Mouse (Mus musculus): ENCODE measurements around the gene Actl11. TPM values are rescaled to one million over a fixed set of nuclear protein-coding genes. Genes with fewer than 3 reads are reported as not detected.

The Actl11 gene
- polyA plus RNA-seq (2015; fragmentation: Nextera tagmentation; extraction: Ambion mirVana), result not detected in 2 replicates

- WGBS, result 58% methylated on average over 3 of the region's 3 CpGs
- H3K4me1 ChIP-seq, result peaks cover 53% of the 10 kb centered on the region
- H3K4me2 ChIP-seq, result no peak within 1 kb of the TSS
- H3K4me3 ChIP-seq, result no peak within 1 kb of the TSS
- peaks cover 20% of the 10 kb centered on the region for H3K27me3 ChIP-seq (replicated peaks)
- no peaks in the 10 kb centered on the region for H3K36me3 ChIP-seq
- H3K27ac ChIP-seq (replicated peaks), result peak within 1 kb of the TSS; percentile 42; the same call in 1 of the 2 replicates
- no peak for ATAC-seq (ENCODE audit: extremely low read depth, insufficient number of reproducible peaks, low FRiP score, low TSS enrichment)
- H3K9ac ChIP-seq, result no peak within 1 kb of the TSS
- H3K9me3 ChIP-seq, result no peaks in the 10 kb centered on the region
These were observed at the start of gene Actl11 for GRCm38 (mm10) chr9:107928169-107928568. Gene Actl11 (plus strand): TSS chr9:107928469.

- no peak for ATAC-seq (ENCODE audit: extremely low read depth, insufficient number of reproducible peaks, low FRiP score, low TSS enrichment)
- 65% methylated on average over 4 of the region's 4 CpGs for WGBS
- no peak overlapping the region for H3K9ac ChIP-seq
These were observed 47.9 kb upstream of the Actl11 start for GRCm38 (mm10) chr9:107880411-107880810.

DNA sequence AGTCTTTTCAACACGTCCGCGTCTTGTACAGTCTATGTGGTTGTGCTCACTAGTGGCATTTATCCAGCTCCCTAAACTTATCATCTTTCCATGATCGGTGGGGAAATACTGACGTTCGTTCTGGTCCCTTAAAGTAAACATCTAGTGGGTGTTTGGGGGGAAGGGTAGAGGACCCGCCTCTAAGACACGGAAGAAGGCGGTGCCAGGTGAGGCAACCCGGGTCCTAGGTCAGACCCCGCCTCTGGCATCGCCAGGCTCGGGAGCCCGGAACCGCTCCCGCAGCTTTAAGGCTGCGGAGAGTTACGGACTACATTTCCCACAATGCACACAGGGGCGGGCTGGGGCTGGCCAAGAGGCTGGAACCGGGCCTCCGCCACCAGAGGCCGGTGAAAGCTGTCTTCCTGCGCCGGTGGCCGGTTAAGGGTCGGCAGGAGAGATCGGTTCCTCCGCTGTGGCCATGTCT, 40.4 kb upstream of the Actl11 start, which contains the start of gene Mon1a:
Gene Mon1a, plus strand, starts transcription at position 348 of the 463 bp plus-strand sequence.
- Histone ChIP-seq H3K4me3 (peak within 1 kb of the TSS; percentile 70), H3K36me3 (no peaks in the 10 kb centered on the region), H3K4me2 (peak within 1 kb of the TSS; percentile 93), H3K4me1 (peaks cover 16% of the 10 kb centered on the region), H3K27me3 (replicated peaks) (peaks cover 26% of the 10 kb centered on the region; the same call in 1 of the 2 replicates), H3K9ac (peak within 1 kb of the TSS; percentile 83), H3K27ac (replicated peaks) (peak within 1 kb of the TSS; percentile 55), H3K9me3 (no peaks in the 10 kb centered on the region)
- ATAC-seq (ENCODE audit: extremely low read depth, insufficient number of reproducible peaks, low FRiP score, low TSS enrichment), result peak; percentile 90
- under 1% methylated on average over 28 of the region's 28 CpGs for WGBS

More at GRCm38 (mm10) chr9:107880411-107880810, 47.9 kb upstream of the Actl11 start:
- Histone ChIP-seq H3K27me3 (replicated peaks) (peaks cover 34% of the 10 kb centered on the region), H3K4me3 (no peak overlapping the region), H3K9me3 (no peaks in the 10 kb centered on the region), H3K4me1 (no peaks in the 10 kb centered on the region), H3K4me2 (no peak overlapping the region), H3K36me3 (no peaks in the 10 kb centered on the region), H3K27ac (replicated peaks) (no peak overlapping the region)

DNA sequence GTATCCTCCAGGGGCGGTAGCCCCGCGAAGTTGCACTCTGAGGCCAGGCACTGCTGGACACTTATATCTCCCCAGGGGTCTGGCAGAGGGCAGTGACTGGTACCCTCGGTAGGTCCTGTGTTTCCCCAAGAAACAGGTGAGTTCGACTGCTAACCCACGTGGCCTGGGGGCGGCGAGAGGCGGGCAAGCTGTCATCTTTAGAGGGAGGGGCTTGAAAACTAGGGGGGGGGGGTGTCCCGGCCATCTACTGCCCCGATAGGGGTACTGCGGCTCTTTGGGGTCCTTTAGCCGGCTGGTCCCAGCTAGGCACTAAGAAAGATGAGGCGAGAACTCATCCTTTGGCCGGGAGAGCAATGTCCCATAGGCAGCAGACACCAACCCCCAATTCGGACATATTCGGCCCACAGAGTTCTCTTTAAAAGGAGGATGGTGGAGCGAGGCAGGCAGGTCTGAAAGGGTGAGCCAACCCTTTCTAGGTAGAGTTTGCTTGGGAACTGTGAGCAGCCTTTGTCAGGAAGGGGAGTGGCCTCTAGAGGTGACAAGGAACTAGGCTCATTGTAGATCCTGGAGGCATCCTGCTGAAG, 39.9 kb upstream of the Actl11 start:
- Histone ChIP-seq H3K4me2 (peak overlapping the region; percentile 93), H3K27me3 (replicated peaks) (peaks cover 26% of the 10 kb centered on the region; the same call in 1 of the 2 replicates), H3K4me3 (peak overlapping the region; percentile 70), H3K9me3 (no peaks in the 10 kb centered on the region), H3K4me1 (peaks cover 16% of the 10 kb centered on the region), H3K9ac (peak overlapping the region; percentile 83), H3K27ac (replicated peaks) (peak overlapping the region; percentile 55), H3K36me3 (no peaks in the 10 kb centered on the region)
- ATAC-seq (ENCODE audit: extremely low read depth, insufficient number of reproducible peaks, low FRiP score, low TSS enrichment), result peak; percentile 40; the same call in 1 of the 2 replicates
- WGBS, result under 1% methylated on average over 18 of the region's 18 CpGs

DNA sequence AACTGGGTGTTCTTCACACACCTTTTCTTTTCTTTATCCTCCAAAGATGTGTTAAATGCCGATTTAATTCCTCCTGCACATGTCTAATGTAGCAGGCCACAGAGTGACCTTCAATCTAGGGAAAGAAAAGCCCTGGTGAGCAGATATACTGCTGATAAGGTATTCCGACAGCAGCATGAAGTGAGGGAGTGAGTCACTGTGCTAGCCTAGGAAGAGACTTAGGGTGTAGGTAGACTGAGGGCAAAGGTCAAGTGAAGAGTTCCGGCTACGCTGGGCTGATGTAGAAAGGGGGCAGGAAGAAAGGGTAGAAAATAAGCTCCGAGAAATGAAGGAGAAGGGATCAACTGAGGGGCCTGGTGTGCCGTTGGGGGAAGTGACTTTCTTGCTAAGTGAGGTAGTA, 38.0 kb upstream of the Actl11 start:
- Histone ChIP-seq H3K27ac (replicated peaks) (no peak overlapping the region), H3K4me1 (peaks cover 16% of the 10 kb centered on the region), H3K9me3 (no peaks in the 10 kb centered on the region), H3K36me3 (no peaks in the 10 kb centered on the region), H3K27me3 (replicated peaks) (peaks cover 15% of the 10 kb centered on the region; the same call in 1 of the 2 replicates), H3K9ac (no peak overlapping the region), H3K4me2 (no peak overlapping the region), H3K4me3 (no peak overlapping the region)
- no peak for ATAC-seq (ENCODE audit: extremely low read depth, insufficient number of reproducible peaks, low FRiP score, low TSS enrichment)
- WGBS, result 70% methylated on average over 6 of the region's 6 CpGs

DNA sequence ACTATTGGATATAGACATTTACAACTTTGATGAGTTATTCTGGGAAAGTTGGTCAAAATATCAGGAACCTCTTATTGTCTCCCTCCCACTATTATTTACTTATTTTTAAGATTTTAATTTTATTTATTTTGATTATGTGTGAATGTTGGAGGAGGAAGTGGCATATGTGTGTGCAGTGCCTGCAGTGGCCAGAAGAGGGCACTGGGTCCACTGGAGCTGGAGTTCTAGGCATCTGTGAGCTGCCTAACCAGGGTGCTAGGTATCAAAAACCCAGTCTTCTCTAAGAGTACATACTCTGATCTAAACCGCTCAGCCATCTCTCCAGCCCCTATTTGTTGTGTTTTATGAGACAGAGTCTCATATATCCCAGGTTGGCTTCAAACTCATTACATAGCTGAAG, 37.2 kb upstream of the Actl11 start:
- Histone ChIP-seq H3K4me3 (no peak overlapping the region), H3K4me2 (no peak overlapping the region), H3K9me3 (no peaks in the 10 kb centered on the region), H3K9ac (no peak overlapping the region), H3K27ac (replicated peaks) (no peak overlapping the region), H3K36me3 (0 out of 2 replicates have a peak, but pooled peaks cover 2% of the 10 kb centered on the region), H3K4me1 (peaks cover 16% of the 10 kb centered on the region), H3K27me3 (replicated peaks) (peaks cover 8% of the 10 kb centered on the region; the same call in 1 of the 2 replicates)
- 97% methylated on average over 1 of the region's 1 CpGs for WGBS
- ATAC-seq (ENCODE audit: extremely low read depth, insufficient number of reproducible peaks, low FRiP score, low TSS enrichment), result no peak

DNA sequence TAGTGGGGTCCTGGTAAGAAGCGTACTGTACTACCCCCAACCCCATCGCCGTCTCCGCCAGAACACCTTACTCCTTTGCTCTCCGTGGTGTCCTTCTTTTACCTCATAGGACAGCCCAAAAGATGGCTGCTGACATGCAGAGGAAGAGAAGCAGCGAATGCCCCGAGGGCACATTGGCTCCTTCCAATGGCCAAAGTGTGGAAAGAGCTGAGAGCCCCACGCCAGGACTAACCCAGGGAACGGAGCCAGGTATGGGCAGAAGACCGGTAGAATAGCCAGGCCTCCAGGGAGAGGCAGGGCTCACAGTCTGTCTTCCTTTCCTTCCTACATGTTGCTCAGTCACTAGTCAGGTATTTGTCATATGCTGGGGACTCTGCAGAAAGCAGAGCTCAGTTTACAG, 29.7 kb upstream of the Actl11 start:
- no peak for ATAC-seq (ENCODE audit: extremely low read depth, insufficient number of reproducible peaks, low FRiP score, low TSS enrichment)
- H3K9me3 ChIP-seq, result no peaks in the 10 kb centered on the region
- no peak overlapping the region for H3K27ac ChIP-seq (replicated peaks)
- peaks cover 33% of the 10 kb centered on the region for H3K27me3 ChIP-seq (replicated peaks)
- 82% methylated on average over 10 of the region's 10 CpGs for WGBS
- peaks cover 35% of the 10 kb centered on the region for H3K36me3 ChIP-seq
- no peak overlapping the region for H3K4me2 ChIP-seq
- H3K4me3 ChIP-seq, result no peak overlapping the region
- H3K9ac ChIP-seq, result no peak overlapping the region
- H3K4me1 ChIP-seq, result peaks cover 7% of the 10 kb centered on the region

DNA sequence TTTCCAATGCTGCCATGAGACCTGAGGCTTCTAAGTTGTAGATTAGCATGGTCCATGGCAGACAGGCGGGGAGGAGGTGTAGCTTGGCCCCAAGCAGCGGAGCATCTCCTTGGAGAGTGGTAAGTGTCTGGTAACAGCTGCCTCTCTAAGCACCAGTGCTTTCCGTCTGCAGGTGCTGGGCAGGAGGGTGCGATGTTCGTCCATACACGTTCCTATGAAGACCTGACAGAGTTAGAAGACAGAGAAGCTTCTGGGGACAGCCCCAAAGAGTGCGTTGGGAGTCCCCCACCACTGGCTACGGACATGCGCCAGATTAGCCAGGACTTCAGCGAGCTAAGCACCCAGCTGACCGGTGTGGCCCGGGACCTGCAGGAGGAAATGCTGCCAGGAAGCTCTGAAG, 28.4 kb upstream of the Actl11 start:
- WGBS, result 75% methylated on average over 12 of the region's 12 CpGs
- Histone ChIP-seq H3K36me3 (peaks cover 35% of the 10 kb centered on the region), H3K4me3 (no peak overlapping the region), H3K4me2 (no peak overlapping the region), H3K9ac (no peak overlapping the region), H3K4me1 (peaks cover 7% of the 10 kb centered on the region), H3K9me3 (no peaks in the 10 kb centered on the region), H3K27me3 (replicated peaks) (peaks cover 35% of the 10 kb centered on the region), H3K27ac (replicated peaks) (no peak overlapping the region)
- no peak for ATAC-seq (ENCODE audit: extremely low read depth, insufficient number of reproducible peaks, low FRiP score, low TSS enrichment)

DNA sequence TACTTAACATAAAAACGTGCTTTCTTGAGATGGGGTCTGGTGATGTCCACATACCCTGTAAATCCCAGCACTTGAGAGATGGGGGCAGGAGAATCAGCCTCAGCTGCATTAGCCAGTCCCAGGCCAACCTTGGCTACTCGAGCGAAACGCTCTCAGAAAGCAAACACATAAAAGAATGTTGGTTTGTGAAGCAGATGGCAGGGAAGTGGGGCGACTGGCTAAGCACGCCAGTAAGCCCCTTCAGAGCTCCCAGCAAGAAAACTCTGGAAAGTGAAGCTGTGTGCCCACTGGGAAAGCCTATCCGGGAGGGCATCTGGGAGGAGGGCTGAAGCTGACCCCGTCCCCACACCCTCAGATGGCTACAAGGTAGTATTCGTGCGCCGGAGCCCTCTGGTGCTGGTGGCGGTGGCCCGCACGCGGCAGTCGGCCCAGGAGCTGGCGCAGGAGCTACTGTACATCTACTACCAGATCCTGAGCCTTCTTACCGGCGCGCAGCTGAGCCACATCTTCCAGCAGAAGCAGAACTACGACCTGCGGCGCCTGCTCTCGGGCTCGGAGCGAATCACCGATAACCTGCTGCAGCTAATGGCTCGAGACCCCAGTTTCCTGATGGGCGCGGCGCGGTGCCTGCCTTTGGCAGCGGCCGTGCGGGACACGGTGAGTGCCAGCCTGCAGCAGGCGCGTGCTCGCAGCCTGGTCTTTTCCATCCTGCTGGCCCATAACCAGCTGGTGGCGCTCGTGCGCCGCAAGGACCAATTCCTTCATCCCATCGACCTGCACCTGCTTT, 27.2 kb upstream of the Actl11 start:
- peaks cover 35% of the 10 kb centered on the region for H3K27me3 ChIP-seq (replicated peaks)
- WGBS, result 6% methylated on average over 44 of the region's 44 CpGs
- H3K4me3 ChIP-seq, result peak overlapping the region; percentile 48
- H3K4me2 ChIP-seq, result peak overlapping the region; percentile 75
- no peak overlapping the region for H3K27ac ChIP-seq (replicated peaks)
- no peaks in the 10 kb centered on the region for H3K9me3 ChIP-seq
- H3K36me3 ChIP-seq, result peaks cover 33% of the 10 kb centered on the region
- peak overlapping the region; percentile 71 for H3K9ac ChIP-seq
- H3K4me1 ChIP-seq, result peaks cover 15% of the 10 kb centered on the region
- no peak for ATAC-seq (ENCODE audit: extremely low read depth, insufficient number of reproducible peaks, low FRiP score, low TSS enrichment)

- no peak for ATAC-seq (ENCODE audit: extremely low read depth, insufficient number of reproducible peaks, low FRiP score, low TSS enrichment)
- peaks cover 20% of the 10 kb centered on the region for H3K4me1 ChIP-seq
- H3K27ac ChIP-seq (replicated peaks), result no peak overlapping the region
- 21% methylated on average over 17 of the region's 17 CpGs for WGBS
- H3K4me3 ChIP-seq, result peak overlapping the region; percentile 48; the same call in 1 of the 2 replicates
- H3K9ac ChIP-seq, result no peak overlapping the region
- H3K27me3 ChIP-seq (replicated peaks), result peaks cover 35% of the 10 kb centered on the region
- H3K4me2 ChIP-seq, result peak overlapping the region; percentile 75
- H3K36me3 ChIP-seq, result peaks cover 32% of the 10 kb centered on the region
- H3K9me3 ChIP-seq, result no peaks in the 10 kb centered on the region
These were observed 26.7 kb upstream of the Actl11 start for GRCm38 (mm10) chr9:107901627-107901914.

GRCm38 (mm10) chr9:107904726-107905125, 23.5 kb upstream of the Actl11 start:
- no peak overlapping the region for H3K9ac ChIP-seq
- ATAC-seq (ENCODE audit: extremely low read depth, insufficient number of reproducible peaks, low FRiP score, low TSS enrichment), result no peak
- H3K4me3 ChIP-seq, result no peak overlapping the region
- H3K4me2 ChIP-seq, result no peak overlapping the region
- 3% methylated on average over 4 of the region's 4 CpGs for WGBS
- H3K27me3 ChIP-seq (replicated peaks), result peaks cover 34% of the 10 kb centered on the region
- H3K36me3 ChIP-seq, result peaks cover 20% of the 10 kb centered on the region
- H3K4me1 ChIP-seq, result peaks cover 48% of the 10 kb centered on the region
- H3K9me3 ChIP-seq, result no peaks in the 10 kb centered on the region
- 0 out of 2 replicates have a peak overlapping the region, but pooled peaks have one; percentile 36 for H3K27ac ChIP-seq (replicated peaks)
